Mouse (Mus musculus) kidney, embryonic 15.5 days (tissue): ENCODE measurements around the gene Znhit6. TPM values are rescaled to one million over a fixed set of nuclear protein-coding genes. Genes with fewer than 3 reads are reported as not detected.

ENCODE experiments used
- ATAC-seq: fragments of 200-750 bp; cut with Nextera tagmentation; replicated peaks from 2 replicates; pipeline ENCODE4 v1.8.0; 2017; ENCODE audit warnings: moderate TSS enrichment; ENCODE audit not compliant: low FRiP score
- H3K27ac ChIP-seq: fragments of 300-500 bp; sonication (generic); 2 replicates; pipeline ENCODE4 v1.5.1; 2015; ENCODE audit warnings: mild to moderate bottlenecking, inconsistent platforms
- H3K27me3 ChIP-seq: fragments of 300-500 bp; sonication (generic); 2 replicates; pipeline ENCODE4 v1.6.1; 2015; ENCODE audit warnings: inconsistent platforms
- H3K36me3 ChIP-seq: fragments of 300-500 bp; sonication (generic); 2 replicates; pipeline ENCODE4 v1.6.1; 2015; ENCODE audit warnings: inconsistent platforms
- H3K4me1 ChIP-seq: fragments of 300-500 bp; sonication (generic); 2 replicates; pipeline ENCODE4 v1.6.1; 2015; ENCODE audit warnings: inconsistent platforms
- H3K4me2 ChIP-seq: fragments of 300-500 bp; sonication (generic); 2 replicates; pipeline ENCODE4 v1.6.1; 2015; ENCODE audit warnings: moderate library complexity, mild to moderate bottlenecking, inconsistent platforms
- H3K4me3 ChIP-seq: fragments of 300-500 bp; sonication (generic); replicated peaks from 2 replicates; pipeline ENCODE4 v1.5.1; 2015; ENCODE audit warnings: mild to moderate bottlenecking, inconsistent platforms
- H3K9ac ChIP-seq: fragments of 300-500 bp; sonication (generic); 2 replicates; pipeline ENCODE4 v1.6.1; 2015; ENCODE audit warnings: mild to moderate bottlenecking, inconsistent platforms
- H3K9me3 ChIP-seq: fragments of 300-500 bp; sonication (generic); replicated peaks from 2 replicates; pipeline ENCODE4 v1.6.1; 2016; ENCODE audit warnings: inconsistent platforms
- WGBS: fragments of 180-500 bp; shearing (Covaris S2); methylation state at CpG from one replicate; pipeline ENCODE4 v1.1.7; 2015; ENCODE audit warnings: mixed read lengths; 5-methylcytosine and 5-hydroxymethylcytosine counted together
- polyA plus RNA-seq: library from polyadenylated mRNA; unstranded; fragments of >200 nt; fragmentation: Nextera tagmentation; extraction: Ambion mirVana; gene quantifications from 2 replicates; pipeline ENCODE4 v1.2.1, GENCODE M21; 2015

The Znhit6 gene
- polyA plus RNA-seq, 1 experiment from 2014 or later: 36.4 TPM

DNA sequence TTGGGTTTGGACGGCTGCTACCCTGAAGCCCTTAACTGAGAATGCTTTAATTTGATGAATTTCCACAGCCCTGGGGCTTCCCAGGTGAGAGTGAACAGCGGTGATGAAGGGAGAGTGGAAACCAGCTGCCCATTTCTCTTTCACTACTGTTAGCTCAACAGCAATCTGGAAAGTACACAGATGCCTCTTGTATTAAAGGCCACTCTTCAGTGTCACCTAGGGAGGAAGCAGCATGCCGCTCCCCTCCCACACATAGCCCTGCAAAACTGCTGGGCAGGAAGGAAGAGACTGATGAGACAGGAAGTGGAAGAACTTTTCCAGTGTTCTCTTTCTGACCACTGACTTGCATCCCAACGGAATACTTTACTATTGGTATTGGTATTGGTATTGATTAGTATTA lies 37.2 kb downstream of the Znhit6 start:
- no peak overlapping the region for H3K4me2 ChIP-seq
- no peaks in the 10 kb centered on the region for H3K9me3 ChIP-seq
- H3K36me3 ChIP-seq: no peaks in the 10 kb centered on the region
- peaks cover 28% of the 10 kb centered on the region for H3K4me1 ChIP-seq
- no peak overlapping the region for H3K9ac ChIP-seq
- no peak overlapping the region for H3K4me3 ChIP-seq
- H3K27me3 ChIP-seq: no peaks in the 10 kb centered on the region
- H3K27ac ChIP-seq: no peak overlapping the region
- 70% methylated on average over 4 of the region's 4 CpGs for WGBS
- ATAC-seq: no peak

DNA sequence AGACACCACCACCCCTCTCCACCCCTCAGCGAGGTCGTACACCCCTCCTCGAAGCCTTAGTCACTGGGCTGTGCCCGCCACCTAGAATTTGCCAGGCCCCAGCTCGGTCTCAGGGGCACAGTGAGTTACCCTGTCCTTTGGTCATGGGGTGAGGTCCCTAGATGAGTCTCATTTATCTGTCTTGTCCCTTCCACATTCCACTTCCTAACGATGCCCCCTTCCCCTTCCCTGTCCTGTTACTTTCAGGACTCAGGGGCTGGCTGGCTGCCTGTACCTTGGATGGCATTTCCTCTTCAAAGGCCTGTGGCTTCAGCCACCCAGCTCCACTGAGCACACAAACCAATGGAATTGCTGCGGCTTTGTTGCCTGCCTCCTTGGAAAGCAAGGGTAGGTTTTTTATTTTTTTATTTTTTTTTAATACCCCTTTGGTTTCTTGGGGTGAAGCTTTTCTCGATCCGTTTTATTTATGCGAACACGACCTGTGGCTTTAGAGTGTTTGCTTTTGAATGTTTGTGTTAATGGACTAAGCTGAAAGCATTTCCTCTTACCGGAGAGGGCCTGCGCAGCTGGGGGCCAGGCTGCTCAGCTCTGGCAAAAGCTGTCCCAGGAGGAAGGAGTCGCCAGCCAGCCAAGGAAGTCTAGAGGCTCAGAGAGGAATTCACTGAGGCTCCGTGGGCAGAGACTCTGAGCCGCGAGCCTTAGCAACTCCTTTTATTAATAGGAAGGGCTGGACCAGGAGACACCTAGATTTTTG lies 38.5 kb downstream of the Znhit6 start:
- peak overlapping the region; percentile 38 for H3K4me2 ChIP-seq
- H3K9me3 ChIP-seq: no peaks in the 10 kb centered on the region
- peaks cover 32% of the 10 kb centered on the region for H3K4me1 ChIP-seq
- ATAC-seq: peak; percentile 62; the same call in 1 of the 2 replicates
- no peaks in the 10 kb centered on the region for H3K36me3 ChIP-seq
- H3K9ac ChIP-seq: no peak overlapping the region
- 11% methylated on average over 17 of the region's 17 CpGs for WGBS
- H3K4me3 ChIP-seq: no peak overlapping the region
- H3K27ac ChIP-seq: peak overlapping the region; percentile 80
- H3K27me3 ChIP-seq: no peaks in the 10 kb centered on the region

DNA sequence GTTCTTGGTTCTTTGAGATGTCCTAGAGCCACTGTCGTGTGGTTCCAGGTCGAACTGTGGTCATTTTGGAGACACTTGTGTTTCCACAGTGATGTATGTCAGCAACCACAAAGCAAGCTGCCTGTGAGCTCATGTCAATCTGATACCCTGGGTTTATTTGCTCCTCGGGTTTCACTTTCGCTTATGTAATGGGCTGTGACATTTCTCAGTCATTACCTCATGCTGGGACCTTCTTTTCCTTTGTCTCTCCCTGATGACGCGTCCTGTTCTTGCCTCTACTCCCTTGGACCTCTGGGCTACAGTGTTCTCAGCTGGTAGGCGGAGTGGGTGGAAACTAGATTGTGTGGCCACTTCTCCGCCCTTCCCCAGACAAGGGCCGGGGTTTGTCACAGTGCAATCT lies 42.3 kb downstream of the Znhit6 start:
- Histone ChIP-seq H3K36me3 (no peaks in the 10 kb centered on the region), H3K9me3 (no peaks in the 10 kb centered on the region), H3K9ac (no peak overlapping the region), H3K4me2 (no peak overlapping the region), H3K4me1 (peaks cover 27% of the 10 kb centered on the region), H3K27me3 (no peaks in the 10 kb centered on the region), H3K27ac (no peak overlapping the region), H3K4me3 (no peak overlapping the region)
- 64% methylated on average over 9 of the region's 9 CpGs for WGBS
- no peak for ATAC-seq

DNA sequence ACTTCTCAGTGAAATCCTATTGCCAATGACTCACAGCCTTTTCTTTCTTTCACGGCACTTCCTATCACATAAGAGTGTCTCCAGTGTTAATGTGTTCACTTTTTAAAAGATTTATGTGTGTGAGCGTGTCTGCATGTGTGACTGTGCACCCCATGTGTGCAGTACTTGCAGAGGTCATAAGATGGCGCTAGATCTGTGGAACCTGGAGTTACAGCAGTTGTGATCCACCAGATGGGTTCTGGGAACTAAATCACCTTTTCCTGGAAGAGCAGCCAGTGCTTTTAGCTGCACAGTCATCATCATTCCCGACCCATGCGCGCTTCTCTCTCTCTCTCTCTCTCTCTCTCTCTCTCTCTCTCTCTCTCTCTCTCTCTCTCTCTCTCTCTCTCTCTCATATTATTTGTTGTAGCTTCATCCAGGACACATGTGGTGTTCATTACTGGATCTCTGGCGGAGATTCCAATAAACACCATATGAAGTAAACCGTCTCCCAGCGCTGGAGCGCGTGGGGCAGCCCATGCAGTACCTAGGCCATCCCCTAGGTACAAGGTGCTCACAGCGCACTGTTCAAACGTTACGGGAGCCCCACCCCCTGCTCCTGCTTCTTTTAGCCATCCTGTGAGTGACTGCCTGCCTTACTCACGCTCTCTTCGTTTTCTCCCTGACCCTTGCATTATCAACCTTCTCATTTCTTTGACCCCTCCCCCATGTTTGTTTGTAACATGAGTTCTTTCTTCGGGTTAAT lies 43.8 kb downstream of the Znhit6 start:
- WGBS: 89% methylated on average over 17 of the region's 17 CpGs
- no peaks in the 10 kb centered on the region for H3K36me3 ChIP-seq
- peaks cover 12% of the 10 kb centered on the region for H3K4me1 ChIP-seq
- H3K4me2 ChIP-seq: no peak overlapping the region
- no peak for ATAC-seq
- H3K9ac ChIP-seq: no peak overlapping the region
- no peaks in the 10 kb centered on the region for H3K9me3 ChIP-seq
- H3K27me3 ChIP-seq: no peaks in the 10 kb centered on the region
- no peak overlapping the region for H3K27ac ChIP-seq
- no peak overlapping the region for H3K4me3 ChIP-seq

DNA sequence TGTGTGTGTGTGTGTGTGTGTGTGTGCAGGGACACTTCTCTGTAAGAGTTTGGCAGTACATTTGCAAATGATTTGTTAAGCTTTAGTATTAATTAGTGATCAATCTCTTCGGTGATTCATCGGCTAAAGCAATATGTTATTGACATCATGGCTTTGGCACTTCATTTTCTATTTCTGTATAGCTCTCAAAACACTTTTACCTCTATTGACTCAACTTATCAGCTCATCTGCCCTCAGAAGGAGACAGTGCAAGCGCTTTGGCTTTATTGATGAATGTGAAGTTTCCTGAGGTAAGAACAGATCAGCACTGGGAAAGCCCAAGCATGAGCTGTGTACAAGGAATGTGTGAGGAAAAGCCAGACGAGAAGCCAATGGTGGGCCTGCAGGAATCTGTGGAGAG lies 45.2 kb downstream of the Znhit6 start:
- Histone ChIP-seq H3K36me3 (no peaks in the 10 kb centered on the region), H3K4me1 (0 out of 2 replicates have a peak, but pooled peaks cover 4% of the 10 kb centered on the region), H3K4me3 (no peak overlapping the region), H3K27me3 (no peaks in the 10 kb centered on the region), H3K4me2 (no peak overlapping the region), H3K27ac (no peak overlapping the region), H3K9ac (no peak overlapping the region), H3K9me3 (no peaks in the 10 kb centered on the region)
- ATAC-seq: no peak
- 85% methylated on average over 4 of the region's 4 CpGs for WGBS

DNA sequence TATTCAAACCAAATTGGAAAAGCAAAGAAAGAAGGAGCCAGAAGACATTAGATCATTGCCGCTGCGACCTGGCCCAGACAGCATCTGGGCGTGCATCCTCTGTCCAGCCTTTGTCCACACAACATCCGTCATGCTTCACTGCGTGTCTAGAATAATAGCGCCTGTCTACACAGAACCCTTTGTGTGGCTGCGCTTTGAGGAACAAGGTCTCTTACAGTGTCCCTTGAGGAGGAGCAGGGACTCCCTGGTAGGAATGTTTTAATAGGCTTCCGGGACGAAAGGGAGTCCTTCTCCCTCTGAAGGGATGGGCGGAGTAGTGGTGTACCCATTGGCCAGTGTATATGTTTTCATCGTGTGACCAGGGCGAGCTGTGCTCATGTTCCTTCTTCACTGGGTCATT lies 47.0 kb downstream of the Znhit6 start:
- 81% methylated on average over 12 of the region's 12 CpGs for WGBS
- no peak for ATAC-seq

DNA sequence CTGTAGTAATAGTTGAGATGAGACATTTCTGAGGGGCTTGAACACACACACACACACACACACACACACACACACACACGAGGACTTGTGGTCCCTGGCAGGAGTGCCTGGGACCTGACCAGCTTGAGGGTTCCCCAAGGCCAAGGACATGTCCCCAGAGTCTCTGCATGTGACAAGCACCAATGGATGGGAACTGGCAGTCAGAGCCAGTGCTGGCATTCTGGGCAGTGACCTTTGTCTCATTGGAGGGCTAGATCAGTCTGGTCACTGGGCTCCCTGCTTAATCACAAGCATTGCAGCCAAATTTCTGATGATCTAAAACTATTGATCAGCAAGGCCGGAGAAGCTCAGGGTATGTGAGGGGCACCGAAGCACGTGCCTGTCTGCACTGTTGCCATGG lies 48.8 kb downstream of the Znhit6 start:
- ATAC-seq: no peak
- no peak overlapping the region for H3K9ac ChIP-seq
- no peaks in the 10 kb centered on the region for H3K27me3 ChIP-seq
- 84% methylated on average over 4 of the region's 4 CpGs for WGBS
- no peak overlapping the region for H3K4me2 ChIP-seq
- H3K9me3 ChIP-seq: no peaks in the 10 kb centered on the region
- no peaks in the 10 kb centered on the region for H3K36me3 ChIP-seq
- H3K4me1 ChIP-seq: peaks cover 4% of the 10 kb centered on the region; the same call in 1 of the 2 replicates
- no peak overlapping the region for H3K27ac ChIP-seq
- H3K4me3 ChIP-seq: no peak overlapping the region

More for the DNA sequence above, 47.0 kb downstream of the Znhit6 start:
- Histone ChIP-seq H3K9ac (no peak overlapping the region), H3K4me2 (no peak overlapping the region), H3K4me3 (no peak overlapping the region), H3K4me1 (0 out of 2 replicates have a peak, but pooled peaks cover 4% of the 10 kb centered on the region), H3K27ac (no peak overlapping the region), H3K36me3 (no peaks in the 10 kb centered on the region), H3K27me3 (no peaks in the 10 kb centered on the region), H3K9me3 (no peaks in the 10 kb centered on the region)

DNA sequence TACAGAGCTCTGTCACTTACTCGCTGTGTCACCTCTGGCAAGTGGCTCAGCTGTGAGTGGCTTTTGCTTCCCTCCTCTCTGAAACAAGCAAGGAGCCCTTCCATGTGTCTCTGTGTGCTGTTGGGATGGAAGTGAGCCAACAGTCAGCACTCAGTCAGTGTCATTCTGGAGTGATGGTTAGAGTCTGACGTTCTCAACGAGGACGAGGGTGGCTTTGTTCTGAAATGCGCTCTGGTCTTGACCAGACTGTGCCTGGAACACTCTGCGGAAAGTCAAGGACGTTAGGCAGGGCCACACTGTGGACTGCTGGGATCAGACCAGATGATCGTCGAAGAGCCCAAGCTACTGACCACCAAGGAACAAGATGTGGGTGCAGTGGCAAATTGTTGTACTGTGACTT lies 49.5 kb downstream of the Znhit6 start:
- WGBS: 82% methylated on average over 9 of the region's 9 CpGs
- Histone ChIP-seq H3K4me1 (peaks cover 4% of the 10 kb centered on the region; the same call in 1 of the 2 replicates), H3K9me3 (no peaks in the 10 kb centered on the region), H3K9ac (no peak overlapping the region), H3K4me2 (no peak overlapping the region), H3K27ac (no peak overlapping the region), H3K4me3 (no peak overlapping the region), H3K36me3 (no peaks in the 10 kb centered on the region), H3K27me3 (no peaks in the 10 kb centered on the region)
- no peak for ATAC-seq

DNA sequence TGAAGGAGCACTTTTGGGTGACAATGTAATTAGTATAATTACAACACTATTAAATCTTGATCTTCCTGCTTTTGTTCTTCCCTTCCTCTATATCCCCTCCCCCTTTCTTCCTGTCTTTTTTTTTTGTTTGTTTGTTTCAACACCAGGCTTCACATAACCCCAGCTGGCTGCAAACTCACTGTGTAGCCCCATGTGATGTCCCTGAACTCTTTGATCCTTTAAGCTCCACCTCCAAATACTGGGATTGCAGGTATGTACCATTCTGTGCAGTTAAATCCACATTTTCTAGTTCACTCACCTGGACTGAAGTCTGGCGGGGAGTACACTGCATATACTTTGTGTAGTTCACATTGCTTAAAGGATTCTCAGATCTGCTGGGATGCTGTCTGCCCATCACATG lies 50.1 kb downstream of the Znhit6 start:
- 92% methylated on average over 1 of the region's 1 CpGs for WGBS
- H3K9ac ChIP-seq: no peak overlapping the region
- H3K27me3 ChIP-seq: no peaks in the 10 kb centered on the region
- peaks cover 4% of the 10 kb centered on the region; the same call in 1 of the 2 replicates for H3K4me1 ChIP-seq
- H3K27ac ChIP-seq: no peak overlapping the region
- ATAC-seq: no peak
- H3K4me2 ChIP-seq: no peak overlapping the region
- H3K36me3 ChIP-seq: no peaks in the 10 kb centered on the region
- no peaks in the 10 kb centered on the region for H3K9me3 ChIP-seq
- H3K4me3 ChIP-seq: no peak overlapping the region

DNA sequence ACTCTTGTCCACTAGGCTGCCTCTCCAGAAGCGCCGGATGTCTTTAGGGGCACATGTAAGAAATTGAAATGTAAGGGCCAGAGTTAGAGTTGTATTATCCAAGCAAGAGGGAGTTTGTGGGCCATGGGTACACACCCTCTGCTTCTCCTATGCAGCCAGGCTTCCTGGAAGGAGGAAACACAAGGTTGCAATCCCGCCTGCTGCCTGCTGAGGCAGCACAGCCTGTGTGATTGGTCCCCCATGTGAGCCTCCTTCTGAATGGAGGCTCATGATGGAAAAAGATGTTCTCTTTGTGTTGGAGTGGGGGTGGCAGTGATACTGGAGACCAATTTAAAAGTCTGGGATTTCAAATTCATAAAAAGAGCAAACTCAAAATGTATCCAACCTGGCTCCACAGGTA lies 51.8 kb downstream of the Znhit6 start:
- WGBS: 81% methylated on average over 3 of the region's 3 CpGs
- no peak overlapping the region for H3K27ac ChIP-seq
- ATAC-seq: no peak
- H3K27me3 ChIP-seq: no peaks in the 10 kb centered on the region
- peaks cover 10% of the 10 kb centered on the region for H3K4me1 ChIP-seq
- no peak overlapping the region for H3K4me3 ChIP-seq
- H3K36me3 ChIP-seq: no peaks in the 10 kb centered on the region
- no peaks in the 10 kb centered on the region for H3K9me3 ChIP-seq
- no peak overlapping the region for H3K9ac ChIP-seq
- H3K4me2 ChIP-seq: no peak overlapping the region

DNA sequence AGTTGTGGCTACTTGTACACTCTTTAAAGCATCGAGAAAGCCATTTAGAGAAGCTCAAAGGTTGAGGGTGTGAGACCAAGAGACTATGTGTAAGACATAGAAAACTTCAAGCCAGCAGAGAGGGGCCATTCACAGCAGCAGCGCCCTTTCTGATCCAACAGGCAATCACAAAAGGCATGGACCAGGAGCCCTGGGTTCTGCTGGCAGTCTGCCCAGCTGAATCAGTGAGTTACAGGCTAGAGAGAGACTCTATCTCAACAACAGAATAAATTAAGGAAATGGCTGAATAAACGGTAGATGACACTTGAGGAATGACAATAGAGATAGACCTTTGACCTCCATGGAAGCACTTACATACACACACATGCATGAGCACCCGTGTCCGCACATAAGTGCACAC lies 52.6 kb downstream of the Znhit6 start:
- no peak overlapping the region for H3K27ac ChIP-seq
- no peak for ATAC-seq
- no peaks in the 10 kb centered on the region for H3K27me3 ChIP-seq

DNA sequence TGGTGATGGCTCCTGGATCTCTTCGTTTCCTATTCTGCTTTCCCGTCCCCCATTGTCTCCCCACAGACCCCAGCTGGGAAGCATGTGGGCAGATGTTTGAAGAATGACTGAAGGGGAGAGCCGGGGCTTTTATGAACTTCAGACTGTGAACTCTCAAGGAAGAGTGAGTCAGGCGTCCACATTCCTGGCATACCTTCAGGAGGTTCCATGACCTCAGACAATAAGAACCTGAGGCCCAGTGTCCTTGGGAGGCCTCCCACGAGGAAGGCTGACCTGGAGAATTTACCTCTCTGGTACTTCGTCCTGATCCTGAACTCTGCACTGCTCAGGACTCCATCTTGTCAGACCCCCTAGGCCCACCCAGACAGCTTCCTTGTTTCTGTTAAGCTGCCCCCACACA lies 56.9 kb downstream of the Znhit6 start:
- 21% methylated on average over 6 of the region's 6 CpGs for WGBS
- no peaks in the 10 kb centered on the region for H3K9me3 ChIP-seq
- H3K4me2 ChIP-seq: no peak overlapping the region
- no peak overlapping the region for H3K9ac ChIP-seq
- H3K4me3 ChIP-seq: no peak overlapping the region
- no peaks in the 10 kb centered on the region for H3K36me3 ChIP-seq
- peak; percentile 47; the same call in 1 of the 2 replicates for ATAC-seq
- peaks cover 31% of the 10 kb centered on the region for H3K4me1 ChIP-seq
- H3K27me3 ChIP-seq: 0 out of 2 replicates have a peak, but pooled peaks cover 1% of the 10 kb centered on the region
- peak overlapping the region; percentile 75 for H3K27ac ChIP-seq

More for the DNA sequence above, 52.6 kb downstream of the Znhit6 start:
- Histone ChIP-seq H3K4me2 (no peak overlapping the region), H3K4me1 (peaks cover 18% of the 10 kb centered on the region), H3K4me3 (no peak overlapping the region), H3K9ac (no peak overlapping the region), H3K9me3 (no peaks in the 10 kb centered on the region), H3K36me3 (no peaks in the 10 kb centered on the region)
- WGBS: 68% methylated on average over 5 of the region's 5 CpGs
